Mouse (Mus musculus): ENCODE measurements around the gene Gins2. TPM values are rescaled to one million over a fixed set of nuclear protein-coding genes. Genes with fewer than 3 reads are reported as not detected.

The Gins2 gene
- total and polyA plus RNA-seq, 3 experiments = 39.6 to 150 (median 49.3) TPM

DNA sequence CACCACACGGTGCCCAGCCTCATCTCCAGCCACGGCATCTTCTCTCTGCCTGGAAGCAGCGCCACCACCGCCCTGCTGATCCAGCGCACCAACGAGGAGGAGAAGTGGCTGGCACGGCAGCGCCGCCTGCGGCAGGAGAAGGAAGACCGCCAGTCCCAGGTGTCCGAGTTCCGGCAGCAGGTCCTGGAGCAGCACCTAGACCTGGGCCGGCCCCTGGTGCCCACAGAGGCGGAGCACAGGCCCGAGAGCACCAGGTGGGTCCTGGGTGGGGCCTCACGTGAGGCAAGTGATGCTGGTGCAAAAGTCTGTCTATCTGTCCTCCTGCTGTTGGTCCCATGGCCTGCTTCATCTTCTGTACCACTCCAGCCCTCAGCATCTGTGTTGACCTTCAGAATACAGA, 20.0 kb downstream of the Gins2 start:
- Histone ChIP-seq H3K79me2 (ENCODE audit: control insufficient read depth, insufficient read depth, low read length, poor library complexity) (peaks cover 3% of the 10 kb centered on the region), H3K36me3 (ENCODE audit: control insufficient read depth in 1 of 2, insufficient read depth in 2 of 2, low read length in 2 of 2) (peaks cover 8 to 29% of the 10 kb centered on the region in 2 experiments), H3K9ac (ENCODE audit: control insufficient read depth, low read depth, low read length, poor library complexity, severe bottlenecking) (no peak overlapping the region), H3K27ac (ENCODE audit: control insufficient read depth, low read depth, low read length) (no peak overlapping the region), H3K4me1 (ENCODE audit: control insufficient read depth in 1 of 2, insufficient read depth in 2 of 2, low read length in 2 of 2) (peaks cover 0 to 5% of the 10 kb centered on the region in 2 experiments; a peak in 2 of 4 replicates), H3K9me3 (replicated peaks; ENCODE audit: insufficient read depth, low read length) (no peaks in the 10 kb centered on the region), H3K4me3 (ENCODE audit: control insufficient read depth in 1 of 2, insufficient read depth in 1 of 2, low read depth in 2 of 2, low read length in 2 of 2) (no peak overlapping the region), H3K27me3 (ENCODE audit: control insufficient read depth in 1 of 2, insufficient read depth in 2 of 2, low read length in 2 of 2) (no peaks in the 10 kb centered on the region)
- TF ChIP-seq RAD21 (IDR thresholded peaks at IDR 0.05; ENCODE audit: low read depth, low read length) = no peak
- no peak for TF ChIP-seq ETS1 (IDR thresholded peaks at IDR 0.05; ENCODE audit: low read depth, low read length)
- TF ChIP-seq SMC3 (IDR thresholded peaks at IDR 0.05; ENCODE audit: low read depth, low read length) = no peak
- no peak for TF ChIP-seq KAT2A (conservative IDR thresholded peaks at IDR 0.05; ENCODE audit: low read depth, low read length)
- no peak for TF ChIP-seq CHD2 (IDR thresholded peaks at IDR 0.05; ENCODE audit: low read length)
- no peak for TF ChIP-seq ZMIZ1 (IDR thresholded peaks at IDR 0.05; ENCODE audit: low read depth, low read length)
- TF ChIP-seq SIN3A (IDR thresholded peaks at IDR 0.05; ENCODE audit: low read length) = no peak
- TF ChIP-seq MYC (IDR thresholded peaks at IDR 0.05; ENCODE audit: low read depth, low read length) = no peak
- no peak for TF ChIP-seq MAX (IDR thresholded peaks at IDR 0.05; ENCODE audit: low read length)
- no peak for TF ChIP-seq RCOR1 (IDR thresholded peaks at IDR 0.05; ENCODE audit: low read depth, low read length)
- TF ChIP-seq USF2 (IDR thresholded peaks at IDR 0.05; ENCODE audit: borderline replicate concordance in 1 of 2, insufficient read depth in 1 of 2, low read depth in 1 of 2, low read length in 2 of 2) = no peak
- TF ChIP-seq TCF12 (IDR thresholded peaks at IDR 0.05; ENCODE audit: low read depth, low read length) = no peak
- no peak for TF ChIP-seq MEF2A (IDR thresholded peaks at IDR 0.05; ENCODE audit: extremely low read depth, insufficient replicate concordance, low read depth, low read length, poor library complexity, severe bottlenecking)
- TF ChIP-seq ELF1 (IDR thresholded peaks at IDR 0.05; ENCODE audit: low read depth, low read length) = no peak
- no peak for DNase-seq (ENCODE audit: low read depth, low spot score)

DNA sequence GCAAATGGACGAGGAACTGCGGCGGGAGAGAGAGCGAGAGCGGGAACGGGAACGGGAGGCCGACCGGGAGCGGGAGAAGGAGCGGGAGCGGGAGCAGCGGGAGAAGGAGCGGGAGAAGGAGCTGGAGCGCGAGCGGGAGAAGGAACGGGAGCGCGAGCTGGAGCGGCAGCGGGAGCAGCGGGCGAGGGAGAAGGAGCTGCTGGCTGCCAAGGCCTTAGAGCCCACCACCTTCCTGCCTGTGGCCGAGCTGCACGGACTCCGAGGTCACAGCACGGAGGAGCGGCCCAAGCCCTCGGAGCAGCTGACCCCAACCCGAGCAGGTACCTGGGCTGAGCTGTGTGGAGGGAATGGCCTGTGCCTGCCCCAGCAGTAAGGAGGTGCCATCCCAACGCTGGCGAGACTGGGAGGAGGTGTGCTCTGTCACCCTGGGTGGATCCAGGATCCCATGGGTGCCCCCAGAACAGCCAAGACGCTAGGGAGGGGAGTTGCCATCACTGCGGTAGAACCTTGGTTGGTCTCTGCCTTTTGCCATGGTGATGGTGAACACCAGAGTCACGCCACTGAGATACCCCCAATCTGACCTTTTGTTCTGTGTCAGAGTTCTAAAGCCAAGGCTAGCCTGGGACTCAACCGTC, 20.8 kb downstream of the Gins2 start:
- H3K4me1 ChIP-seq (ENCODE audit: control insufficient read depth in 1 of 2, insufficient read depth in 2 of 2, low read length in 2 of 2) = peaks cover 0 to 11% of the 10 kb centered on the region in 2 experiments; a peak in 2 of 4 replicates
- no peaks in the 10 kb centered on the region for H3K27me3 ChIP-seq (ENCODE audit: control insufficient read depth in 1 of 2, insufficient read depth in 2 of 2, low read length in 2 of 2)
- H3K9me3 ChIP-seq (replicated peaks; ENCODE audit: insufficient read depth, low read length) = no peaks in the 10 kb centered on the region
- TF ChIP-seq MYC (IDR thresholded peaks at IDR 0.05; ENCODE audit: low read depth, low read length) (no peak), ZNF384 (IDR thresholded peaks at IDR 0.05; ENCODE audit: low read depth, low read length) (no peak), SMC3 (IDR thresholded peaks at IDR 0.05; ENCODE audit: low read depth, low read length) (no peak), CHD2 (IDR thresholded peaks at IDR 0.05; ENCODE audit: low read length) (no peak), BHLHE40 (IDR thresholded peaks at IDR 0.05; ENCODE audit: borderline replicate concordance, low read depth, low read length) (no peak), CHD1 (IDR thresholded peaks at IDR 0.05; ENCODE audit: low read depth, low read length) (no peak), JUND (IDR thresholded peaks at IDR 0.05; ENCODE audit: low read depth, low read length) (no peak), MEF2A (IDR thresholded peaks at IDR 0.05; ENCODE audit: extremely low read depth, insufficient replicate concordance, low read depth, low read length, poor library complexity, severe bottlenecking) (no peak), RAD21 (IDR thresholded peaks at IDR 0.05; ENCODE audit: low read depth, low read length) (no peak), ZMIZ1 (IDR thresholded peaks at IDR 0.05; ENCODE audit: low read depth, low read length) (no peak), KAT2A (conservative IDR thresholded peaks at IDR 0.05; ENCODE audit: low read depth, low read length) (no peak), ZKSCAN1 (IDR thresholded peaks at IDR 0.05; ENCODE audit: low read depth, low read length) (no peak), POLR2AphosphoS5 (IDR thresholded peaks at IDR 0.05; ENCODE audit: borderline replicate concordance, low read depth, low read length) (no peak), TBP (IDR thresholded peaks at IDR 0.05; ENCODE audit: low read depth, low read length) (no peak), SIN3A (IDR thresholded peaks at IDR 0.05; ENCODE audit: low read length) (no peak), MXI1 (IDR thresholded peaks at IDR 0.05; ENCODE audit: low read depth, low read length) (no peak), E2F4 (IDR thresholded peaks at IDR 0.05; ENCODE audit: borderline replicate concordance, low read depth, low read length) (no peak), MAX (IDR thresholded peaks at IDR 0.05; ENCODE audit: low read length) (no peak)
- H3K79me2 ChIP-seq (ENCODE audit: control insufficient read depth, insufficient read depth, low read length, poor library complexity) = peaks cover 3% of the 10 kb centered on the region
- H3K36me3 ChIP-seq (ENCODE audit: control insufficient read depth in 1 of 2, insufficient read depth in 2 of 2, low read length in 2 of 2) = peaks cover 12 to 25% of the 10 kb centered on the region in 2 experiments
- no peak overlapping the region for H3K9ac ChIP-seq (ENCODE audit: control insufficient read depth, low read depth, low read length, poor library complexity, severe bottlenecking)
- H3K27ac ChIP-seq (ENCODE audit: control insufficient read depth, low read depth, low read length) = no peak overlapping the region
- DNase-seq (ENCODE audit: low read depth, low spot score) = no peak
- no peak overlapping the region for H3K4me3 ChIP-seq (ENCODE audit: control insufficient read depth in 1 of 2, insufficient read depth in 1 of 2, low read depth in 2 of 2, low read length in 2 of 2)
